In the genomic region with DNA sequence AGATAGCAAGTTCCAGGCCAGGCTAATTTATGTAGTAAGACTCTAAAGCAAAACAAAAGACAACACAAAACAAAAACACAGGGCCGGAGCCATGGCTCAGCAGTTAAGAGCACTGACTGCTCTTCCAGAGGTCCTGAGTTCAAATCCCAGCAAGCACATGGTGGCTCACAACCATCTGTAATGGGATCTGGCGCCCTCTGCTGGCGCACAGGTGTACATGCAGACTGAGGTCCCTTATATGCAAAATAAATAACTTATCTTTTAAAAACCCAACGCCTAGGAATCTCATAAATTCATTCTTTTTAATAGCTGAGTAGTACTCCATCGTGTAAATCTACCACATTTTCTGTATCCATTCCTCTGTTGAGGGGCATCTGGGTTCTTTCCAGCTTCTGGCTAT, we compare ENCODE assay signal across 8 mouse cellular contexts. TPM values are rescaled to one million over a fixed set of nuclear protein-coding genes. Genes with fewer than 3 reads are reported as not detected.
DNase-seq lines count a peak whose midpoint lies in the region; ATAC-seq and TF ChIP-seq lines count a peak whose summit lies in the region.
"Not testable (repeated sequence)": the region's sequence is repeated elsewhere in the genome, so short reads cannot be mapped to it uniquely, and the experiment has no call there.

No protein-coding gene starts in this region.

- not testable (repeated sequence) for TF ChIP-seq EP300 in ES-Bruce4 (IDR thresholded peaks at IDR 0.05; ENCODE audit: insufficient read depth, low read depth, low read length)

- TF ChIP-seq CTCF in ES-Bruce4 (IDR thresholded peaks at IDR 0.05; ENCODE audit: low read depth, low read length): peak; percentile 34
- TF ChIP-seq CTCF in bone marrow, adult 2 months (IDR thresholded peaks at IDR 0.05; ENCODE audit: control insufficient read depth, insufficient read depth, low read length): peak; percentile 47
- TF ChIP-seq CTCF in hindbrain, postnatal 0 days (IDR thresholded peaks at IDR 0.05; ENCODE audit: low read depth): peak; percentile 24; the same call in 1 of the 2 replicates
- TF ChIP-seq CTCF in layer of hippocampus, adult 2 months (conservative IDR thresholded peaks at IDR 0.05): peak; percentile 62
- 0 out of 2 replicates have a peak, but pooled peaks have one; percentile 16 for TF ChIP-seq CTCF in lung, adult 2 months (IDR thresholded peaks at IDR 0.05; ENCODE audit: insufficient read depth, low read length)
- TF ChIP-seq CTCF in small intestine, adult 2 months (IDR thresholded peaks at IDR 0.05; ENCODE audit: extremely low read depth, insufficient read length, insufficient replicate concordance, low read depth, low read length): peak; percentile 43; the same call in 1 of the 2 replicates

- not testable (repeated sequence) for H3K36me3 ChIP-seq in ES-Bruce4 (ENCODE audit: control insufficient read depth, insufficient read depth, low read length, poor library complexity, severe bottlenecking); hindbrain, postnatal 0 days (ENCODE audit: insufficient read depth, low read length); small intestine, adult 2 months (ENCODE audit: control insufficient read depth, insufficient read depth, low read length)

- H3K27ac ChIP-seq in ES-Bruce4 (ENCODE audit: insufficient read depth, low read length); bone marrow, adult 2 months (ENCODE audit: control insufficient read depth, insufficient read depth, low read depth, low read length, poor library complexity); hindbrain, postnatal 0 days; layer of hippocampus, adult 2 months; small intestine, adult 2 months (ENCODE audit: insufficient read depth, low read depth, low read length): not testable (repeated sequence)

- not testable (repeated sequence) for H3K4me3 ChIP-seq in ES-Bruce4 (ENCODE audit: low read depth, low read length); bone marrow, adult 2 months (replicated peaks; ENCODE audit: control insufficient read depth, low read depth, low read length); hindbrain, postnatal 0 days (ENCODE audit: low read length); layer of hippocampus, adult 2 months; lung, adult 2 months (replicated peaks; ENCODE audit: extremely low read depth, low read depth, low read length); small intestine, adult 2 months (ENCODE audit: low read depth, low read length)

- not testable (repeated sequence) for H3K9ac ChIP-seq in ES-Bruce4 (ENCODE audit: low read depth, poor library complexity, severe bottlenecking); hindbrain, postnatal 0 days (replicated peaks; ENCODE audit: low read length)

- not testable (repeated sequence) for ATAC-seq in hindbrain, postnatal 0 days

- 40% methylated on average over 5 of the region's 5 CpGs for WGBS in bone marrow, adult 2 months
- WGBS in hindbrain, postnatal 0 days: 57% methylated on average over 5 of the region's 5 CpGs
- 58% methylated on average over 5 of the region's 5 CpGs for WGBS in lung, adult 2 months
- 54% methylated on average over 5 of the region's 5 CpGs for WGBS in small intestine, adult 2 months

- peak; percentile 13 for DNase-seq in A20 (ENCODE audit: low read depth, low spot score)
- not testable (repeated sequence) for DNase-seq in hindbrain, postnatal 0 days (ENCODE audit: low spot score); layer of hippocampus, adult 2 months (ENCODE audit: low spot score in 2 of 2); lung, adult 2 months
- peak; percentile 2 for DNase-seq in thymus, postnatal 14 days

- not testable (repeated sequence) for TF ChIP-seq POLR2A in ES-Bruce4 (IDR thresholded peaks at IDR 0.05; ENCODE audit: insufficient read depth, low read length); bone marrow, adult 2 months (IDR thresholded peaks at IDR 0.05; ENCODE audit: borderline replicate concordance, control insufficient read depth, low read depth, low read length); lung, adult 2 months (IDR thresholded peaks at IDR 0.05; ENCODE audit: borderline replicate concordance, extremely low read depth, low read depth, low read length); small intestine, adult 2 months (IDR thresholded peaks at IDR 0.05; ENCODE audit: low read depth, low read length)

- H3K4me1 ChIP-seq in ES-Bruce4 (ENCODE audit: control insufficient read depth, insufficient read depth, low read length); bone marrow, adult 2 months (ENCODE audit: control insufficient read depth, insufficient read depth, low read length); hindbrain, postnatal 0 days (ENCODE audit: insufficient read depth, low read length); lung, adult 2 months (ENCODE audit: control insufficient read depth, insufficient read depth, low read length); small intestine, adult 2 months (ENCODE audit: control insufficient read depth, insufficient read depth, insufficient read length, low read length): not testable (repeated sequence)

- H3K4me2 ChIP-seq in hindbrain, postnatal 0 days (ENCODE audit: low read depth, low read length): not testable (repeated sequence)

- H3K9me3 ChIP-seq in ES-Bruce4 (replicated peaks; ENCODE audit: control insufficient read depth, insufficient read depth, low read length, poor library complexity, severe bottlenecking); hindbrain, postnatal 0 days (ENCODE audit: low read length): not testable (repeated sequence)

- H3K27me3 ChIP-seq in ES-Bruce4 (ENCODE audit: control insufficient read depth, insufficient read depth, low read length, poor library complexity, severe bottlenecking); hindbrain, postnatal 0 days (ENCODE audit: insufficient read depth, low read length); small intestine, adult 2 months (ENCODE audit: control insufficient read depth, insufficient read depth, low read length): not testable (repeated sequence)

RNA-seq across cellular contexts. Expression of a gene that starts 16.4 kb away (rescaled TPM):
- polyA plus RNA-seq in ES-Bruce4 (2011; ENCODE audit: insufficient read depth, insufficient read length, low read depth, missing spikeins): 24.5 and 24.8 TPM in 2 replicates
- 5.1 and 6.2 TPM in 2 replicates for polyA plus RNA-seq in bone marrow, adult 2 months (2011; ENCODE audit: insufficient read depth, insufficient read length, low replicate concordance, missing spikeins)
- total RNA-seq in hindbrain, postnatal 0 days (2014; rRNA removed): 8.2 and 13.0 TPM in 2 replicates
- 4.2 and 4.6 TPM in 2 replicates for polyA plus RNA-seq in hindbrain, postnatal 0 days (2015; fragmentation: Nextera tagmentation; extraction: Ambion mirVana)
- total RNA-seq in layer of hippocampus, adult 2 months (2021): 1 to 10 TPM; 7.6 to 9.0 TPM
- polyA plus RNA-seq in lung, adult 2 months (2012; rRNA removed): 87.0 and 89.6 TPM in 2 replicates
- polyA plus RNA-seq in small intestine, adult 2 months (2012; rRNA removed): 2.5 and 3.7 TPM in 2 replicates

RNA-seq across cellular contexts. Expression of a gene that starts 50.5 kb away (rescaled TPM):
- polyA plus RNA-seq in ES-Bruce4 (2011; ENCODE audit: insufficient read depth, insufficient read length, low read depth, missing spikeins): 21.8 and 24.8 TPM in 2 replicates
- polyA plus RNA-seq in bone marrow, adult 2 months (2011; ENCODE audit: insufficient read depth, insufficient read length, low replicate concordance, missing spikeins): 8.5 and 15.0 TPM in 2 replicates
- total RNA-seq in hindbrain, postnatal 0 days (2014; rRNA removed): 26.3 and 30.0 TPM in 2 replicates
- 15.5 and 17.0 TPM in 2 replicates for polyA plus RNA-seq in hindbrain, postnatal 0 days (2015; fragmentation: Nextera tagmentation; extraction: Ambion mirVana)
- 10 to 100 TPM; 36.8 to 40.5 TPM for total RNA-seq in layer of hippocampus, adult 2 months (2021)
- 25.8 and 35.3 TPM in 2 replicates for polyA plus RNA-seq in lung, adult 2 months (2012; rRNA removed)
- polyA plus RNA-seq in small intestine, adult 2 months (2012; rRNA removed): 4.2 and 8.0 TPM in 2 replicates
